Mouse (Mus musculus) heart, adult 2 months (tissue): ENCODE data around the gene Alg9.

Source experiments
- CTCF ChIP-seq: fragments of 200-600 bp; IDR thresholded peaks from 2 replicates; pipeline ENCODE4 v1.8.1; 2022; ENCODE audit warnings: antibody characterized with exemption, mild to moderate bottlenecking, moderate library complexity
- EP300 ChIP-seq: fragments of 200-500 bp; IDR thresholded peaks from 2 replicates; pipeline ENCODE4 v1.6.1; 2011; ENCODE audit warnings: low read depth, low read length, control low read depth; ENCODE audit not compliant: insufficient read depth
- POLR2A ChIP-seq: fragments of 200-500 bp; IDR thresholded peaks from 2 replicates; pipeline ENCODE4 v1.6.1; 2011; ENCODE audit warnings: mild to moderate bottlenecking, low read depth, low read length, control low read depth; ENCODE audit not compliant: insufficient read depth

DNA sequence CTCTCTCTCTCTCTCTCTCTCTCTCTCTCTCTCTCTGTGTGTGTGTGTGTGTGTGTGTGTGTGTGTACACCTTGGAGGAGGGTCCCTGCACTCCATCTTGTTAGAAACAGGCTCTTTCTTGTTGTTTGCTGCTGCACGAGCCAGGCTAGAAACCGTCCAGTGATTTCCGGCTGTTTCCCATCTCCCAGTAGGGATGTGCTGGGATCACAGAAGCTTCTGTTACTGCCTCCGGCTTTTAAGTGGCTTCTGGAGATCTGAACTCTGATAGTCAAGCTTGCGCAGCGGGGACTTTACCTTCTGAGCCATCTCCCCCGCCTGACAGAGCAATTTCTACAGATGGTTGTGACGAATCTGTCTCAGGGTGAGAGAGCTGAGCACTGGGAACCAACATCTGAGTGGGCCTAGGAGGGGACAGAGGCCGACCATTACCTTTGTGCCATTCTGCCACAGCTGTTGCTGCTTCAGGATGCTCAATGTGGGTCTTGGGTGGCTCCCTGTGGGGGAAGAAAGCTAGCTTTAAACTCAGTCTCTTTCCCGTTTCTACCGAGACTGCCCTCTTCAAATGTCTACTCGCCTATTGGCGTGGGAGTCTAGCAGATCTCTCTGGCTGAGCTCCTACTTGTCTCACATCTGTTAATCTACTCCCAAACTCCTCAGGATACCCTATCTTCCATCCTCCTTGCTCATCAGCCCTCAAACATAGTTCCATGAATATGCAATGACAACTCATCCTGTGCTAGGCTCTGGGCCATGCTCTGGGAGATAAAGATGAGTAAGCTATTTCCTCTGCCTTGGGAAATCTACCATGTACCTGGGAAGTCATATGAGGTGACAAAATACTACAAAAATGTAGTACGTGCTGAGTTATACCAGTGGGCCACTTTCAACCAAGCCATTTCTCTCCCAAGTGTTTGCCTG, 33.7 kb upstream of the Alg9 start:
- TF ChIP-seq CTCF (no peak), POLR2A (no peak), EP300 (no peak)
